Mouse (Mus musculus) heart, adult 18-20 months (tissue): Measurements from ENCODE around the gene Wfdc8. TPM values are rescaled to one million over a fixed set of nuclear protein-coding genes. Genes with fewer than 3 reads are reported as not detected.
"Not testable (repeated sequence)": the region's sequence is repeated elsewhere in the genome, so short reads cannot be mapped to it uniquely, and the experiment has no call there.

Source experiments
- DNase-seq, 2 experiments: peaks; one replicate each; pipeline ENCODE4 v3.0.0; 2021 to 2022; ENCODE audit warnings: mixed read lengths in 1 of 2
- long read RNA-seq, 2 experiments: library from polyadenylated mRNA; stranded (forward); transcript quantifications; one replicate each; pipeline ENCODE4 v2.0.0; 2021
- total RNA-seq, 2 experiments: library from RNA; stranded (reverse); gene quantifications; 2 replicates each; pipeline ENCODE4 v1.2.3; 2021

Wfdc8 gene
- total RNA-seq, result not detected
- long read RNA-seq, experiment 1, result 0 reads
- long read RNA-seq, experiment 2, result 0 reads

GRCm38 (mm10) chr2:164613471-164613870 lies at the start of gene Wfdc8, which contains the start of gene Wfdc6b:
Gene Wfdc8, minus strand, starts transcription at chr2:164613626.
Gene Wfdc6b, plus strand, starts transcription at chr2:164613522.
- DNase-seq, result peak; percentile 54 to 58

- no peak for DNase-seq
Measured at GRCm38 (mm10) chr2:164656483-164656882, 43.1 kb upstream of the Wfdc8 start, which contains the start of gene Wfdc9. Gene Wfdc9, minus strand, starts transcription at chr2:164656583.

- peak; percentile 10 to 38 for DNase-seq
Measured at GRCm38 (mm10) chr2:164655858-164656257, 42.4 kb upstream of the Wfdc8 start, which contains the start of gene Wfdc10. Gene Wfdc10, plus strand, starts transcription at chr2:164656046.

GRCm38 (mm10) chr2:164641881-164642673 lies 28.7 kb upstream of the Wfdc8 start:
- no peak for DNase-seq

DNA sequence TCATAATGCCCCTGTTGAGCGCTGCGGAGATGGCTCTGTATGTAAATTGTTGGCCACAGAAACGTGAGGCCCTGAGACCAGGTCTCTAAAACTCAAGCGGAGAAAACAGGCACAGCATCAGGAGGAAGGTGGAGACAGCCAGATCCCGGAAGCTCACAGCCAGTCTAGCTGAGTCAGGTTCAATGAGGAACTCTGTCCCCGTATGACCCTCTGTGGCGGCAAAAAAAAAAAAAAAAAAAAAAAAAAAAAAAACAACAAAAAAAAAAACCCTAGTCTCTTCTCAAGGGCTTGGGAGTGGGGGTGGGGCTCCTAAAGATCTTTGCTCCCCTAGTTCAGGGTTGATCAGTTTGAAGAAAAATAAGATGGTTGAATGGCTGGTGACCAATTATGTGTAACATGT lies 27.7 kb upstream of the Wfdc8 start:
- peak in 1 of 2 experiments; percentile 14 for DNase-seq

DNA sequence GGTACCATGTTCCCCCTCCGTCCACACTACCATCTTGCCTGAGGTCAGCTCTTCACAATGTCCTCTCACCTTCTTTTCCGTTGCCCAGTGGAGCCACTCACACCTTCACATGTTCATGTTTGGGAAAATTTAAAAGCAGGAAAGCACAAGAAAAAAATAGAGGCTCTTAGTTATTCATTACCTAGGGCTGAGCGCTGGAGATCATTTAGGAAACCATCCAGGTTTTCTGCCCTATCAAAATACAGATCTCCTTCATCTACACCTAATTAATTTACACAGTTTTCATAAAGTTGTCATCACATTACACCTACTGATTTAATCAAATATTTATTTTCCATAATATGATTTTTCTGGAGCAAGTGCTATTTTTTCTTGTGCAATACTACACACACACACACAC lies 25.3 kb upstream of the Wfdc8 start, which contains the start of gene Wfdc16:
Gene Wfdc16 (minus strand): TSS at position 101 of the 400 bp plus-strand sequence.
- DNase-seq, result no peak

GRCm38 (mm10) chr2:164635266-164635665 lies 21.8 kb upstream of the Wfdc8 start:
- DNase-seq, result no peak

GRCm38 (mm10) chr2:164621775-164622174 lies 8.3 kb upstream of the Wfdc8 start:
- DNase-seq, result no peak

DNA sequence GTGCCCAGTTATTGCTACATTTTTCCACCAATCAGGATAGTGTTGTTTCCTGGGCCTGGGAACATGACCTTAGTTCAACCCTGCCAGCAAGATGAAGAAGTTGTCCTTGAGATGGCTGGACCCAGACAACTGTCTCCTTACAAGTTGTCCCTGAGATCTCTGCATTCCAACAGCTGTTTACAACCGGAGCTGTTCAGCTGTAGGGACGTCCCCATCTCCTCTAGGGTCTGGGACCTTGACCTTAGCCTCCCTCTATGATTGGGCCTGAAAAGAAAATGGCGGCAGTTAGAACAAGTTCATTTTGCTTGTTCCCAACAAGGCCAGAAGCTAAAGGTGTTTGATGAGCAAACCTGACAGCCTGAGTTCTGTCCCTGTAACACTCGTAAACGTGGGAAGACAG lies 5.6 kb upstream of the Wfdc8 start:
- DNase-seq, result no peak

GRCm38 (mm10) chr2:164615386-164615785 lies 2.0 kb upstream of the Wfdc8 start:
- no peak for DNase-seq

DNA sequence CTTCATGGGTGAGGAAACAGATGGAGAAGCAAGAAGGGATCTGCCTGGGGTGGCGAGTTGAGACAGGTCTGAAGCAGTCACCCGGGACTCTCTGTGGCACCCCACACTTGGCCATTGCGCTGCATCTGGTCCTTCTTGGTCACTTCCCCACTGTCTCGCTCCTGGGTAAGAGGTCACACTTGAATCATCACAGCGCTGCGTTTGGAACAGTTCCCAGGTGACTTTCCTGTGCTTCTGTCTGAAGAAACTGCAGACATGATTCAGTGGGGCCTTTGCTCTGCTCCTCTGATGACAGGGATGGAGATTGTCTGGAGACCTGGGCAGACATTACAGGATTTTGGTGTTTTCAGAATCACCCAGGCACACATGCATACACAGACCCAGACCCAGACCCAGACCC lies 4.6 kb downstream of the Wfdc8 start:
- DNase-seq, result no peak

GRCm38 (mm10) chr2:164604411-164604810 lies 9.0 kb downstream of the Wfdc8 start:
- DNase-seq, result no peak

DNA sequence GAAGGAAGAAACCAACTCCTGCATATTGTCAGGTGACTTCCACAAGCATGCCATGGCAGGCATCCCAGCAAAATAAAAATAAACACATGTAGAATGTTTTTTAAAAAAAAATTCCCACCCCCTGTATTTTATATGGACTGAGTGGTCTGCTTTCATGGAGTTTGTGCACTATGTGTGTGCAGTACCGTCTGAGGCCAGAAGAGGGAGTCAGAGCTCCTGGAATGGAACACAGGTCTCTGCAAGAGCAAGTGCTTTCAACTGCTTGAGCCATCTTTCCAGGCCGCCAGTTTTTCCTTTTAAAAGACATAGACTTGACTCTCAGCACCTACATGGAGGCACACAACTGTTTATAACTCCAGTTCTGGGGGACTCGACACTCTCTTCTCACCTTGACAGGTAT lies 9.9 kb downstream of the Wfdc8 start:
- no peak for DNase-seq

GRCm38 (mm10) chr2:164600179-164600578 lies 13.2 kb downstream of the Wfdc8 start:
- no peak for DNase-seq

- DNase-seq, result no peak
Measured at GRCm38 (mm10) chr2:164593494-164593893, 19.9 kb downstream of the Wfdc8 start, which contains the start of gene Eppin. Gene Eppin, minus strand, starts transcription at chr2:164593594.

GRCm38 (mm10) chr2:164592014-164592413 lies 21.4 kb downstream of the Wfdc8 start:
- peak; percentile 10 to 29 for DNase-seq

DNA sequence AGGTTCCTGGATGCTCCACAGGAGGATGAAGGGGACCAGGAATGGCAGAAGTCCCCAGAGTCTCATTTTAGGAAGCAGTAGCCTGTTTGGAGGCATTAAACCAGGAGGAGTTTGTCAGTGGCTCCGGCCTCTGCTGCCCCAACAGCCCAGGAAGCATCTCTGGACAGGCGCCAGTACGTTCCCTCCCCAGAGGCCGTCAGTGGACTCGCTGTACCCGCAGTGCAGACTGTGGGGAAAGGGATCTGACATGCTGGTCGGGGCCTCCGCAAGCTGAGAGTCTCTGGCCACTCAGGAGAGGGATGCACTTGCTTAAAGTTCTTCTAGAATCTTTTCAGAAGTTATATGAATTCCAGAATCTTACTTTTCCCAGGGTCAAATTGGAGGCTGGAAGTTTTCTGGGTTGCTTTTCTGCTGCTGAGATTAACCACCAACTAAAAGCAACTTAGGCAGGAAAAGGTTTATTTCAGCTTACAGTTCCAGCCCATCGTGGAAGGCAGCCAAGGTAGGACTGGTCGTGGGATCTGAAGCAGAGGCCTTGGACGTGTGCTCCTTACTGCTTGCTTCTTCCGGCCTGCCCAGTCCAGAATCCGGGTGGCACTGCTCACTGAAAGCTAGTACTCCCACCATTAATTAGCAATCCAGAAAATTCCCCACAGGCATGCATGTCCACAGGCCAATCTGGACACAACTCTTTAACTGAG lies 28.3 kb downstream of the Wfdc8 start, which contains the start of gene Wfdc6a:
Gene Wfdc6a (minus strand): TSS at position 423 of the 701 bp plus-strand sequence.
- peak; percentile 43 to 45 for DNase-seq

DNA sequence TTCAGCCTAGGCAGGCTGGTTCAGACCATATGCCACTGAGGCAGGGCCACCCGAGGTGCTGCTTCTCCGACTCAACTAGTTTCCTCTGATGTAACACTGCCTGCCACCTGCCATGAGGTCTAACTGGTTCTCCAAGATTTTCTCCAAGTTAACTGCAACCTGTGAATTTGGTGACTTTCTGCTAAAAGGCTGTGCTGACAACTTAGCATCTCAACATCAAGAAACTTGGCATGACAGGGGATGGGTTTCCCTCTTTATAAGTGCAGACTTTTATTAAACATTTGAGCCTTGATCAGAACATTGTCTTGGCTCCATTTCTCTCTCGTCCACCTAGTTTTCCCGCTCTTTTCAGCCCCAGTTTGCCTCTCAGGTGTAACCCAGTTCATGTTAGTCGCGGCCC lies 40.1 kb downstream of the Wfdc8 start, which contains the start of gene Spint3:
Gene Spint3 (minus strand): TSS at position 101 of the 400 bp plus-strand sequence.
- not testable (repeated sequence) for DNase-seq

DNA sequence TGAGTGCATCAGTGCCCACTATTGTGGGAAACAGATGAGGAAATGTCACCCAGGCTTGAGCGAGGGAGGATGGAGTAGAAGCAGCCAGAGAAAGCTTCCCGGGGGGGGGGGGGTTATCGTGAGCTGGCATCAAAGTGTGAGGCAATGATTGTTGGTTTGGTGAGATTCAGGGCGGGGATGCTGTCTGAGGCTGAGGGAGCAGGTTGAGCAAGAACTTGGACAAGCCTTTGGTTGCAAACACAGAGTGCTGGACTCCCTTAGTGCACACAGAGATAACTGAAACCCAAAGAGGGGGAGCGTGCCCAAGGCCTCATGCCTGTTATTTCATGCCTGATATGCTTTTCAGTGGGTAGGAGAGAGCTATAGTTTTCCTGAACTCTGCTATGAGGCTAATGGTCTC lies 46.0 kb downstream of the Wfdc8 start:
- peak in 1 of 2 experiments; percentile 8 for DNase-seq

DNA sequence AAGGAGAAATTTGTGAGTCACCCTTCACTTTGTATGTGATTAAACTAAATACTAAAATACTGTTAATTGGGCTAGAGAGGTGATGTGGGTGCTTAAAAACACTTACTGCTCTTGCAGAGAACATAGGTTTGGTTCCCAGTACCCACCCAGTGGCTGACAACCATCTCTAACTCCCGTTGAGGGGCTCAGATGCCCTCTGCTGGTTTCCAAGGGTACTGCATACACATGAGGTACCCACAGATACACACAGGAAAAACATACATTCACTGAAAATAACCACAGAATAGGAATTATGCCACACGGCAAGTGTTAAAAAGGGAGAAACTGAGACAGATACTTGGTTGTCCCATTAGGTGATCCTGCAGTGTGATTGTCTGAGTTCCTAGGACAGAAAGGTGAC lies 46.4 kb downstream of the Wfdc8 start:
- no peak for DNase-seq

DNA sequence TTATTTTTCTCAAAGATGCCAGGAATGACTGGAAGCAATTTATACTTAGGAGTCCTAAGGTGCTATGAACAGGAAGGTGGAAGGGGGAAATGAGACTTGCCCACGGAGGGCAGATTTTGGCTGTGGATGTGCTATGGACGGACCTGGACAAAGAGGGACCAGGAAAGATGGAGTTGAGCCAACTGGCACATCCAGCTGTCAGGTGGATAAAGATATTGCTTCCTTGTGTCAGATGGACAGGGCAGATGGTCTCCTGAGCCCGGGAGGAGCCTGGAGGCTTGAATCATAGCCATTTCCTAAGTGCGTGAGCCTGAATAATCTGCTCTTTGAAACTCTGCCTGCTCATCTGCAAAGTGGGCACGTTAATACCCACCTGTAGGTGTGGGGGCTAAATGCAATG lies 49.1 kb downstream of the Wfdc8 start:
- DNase-seq, result no peak

DNA sequence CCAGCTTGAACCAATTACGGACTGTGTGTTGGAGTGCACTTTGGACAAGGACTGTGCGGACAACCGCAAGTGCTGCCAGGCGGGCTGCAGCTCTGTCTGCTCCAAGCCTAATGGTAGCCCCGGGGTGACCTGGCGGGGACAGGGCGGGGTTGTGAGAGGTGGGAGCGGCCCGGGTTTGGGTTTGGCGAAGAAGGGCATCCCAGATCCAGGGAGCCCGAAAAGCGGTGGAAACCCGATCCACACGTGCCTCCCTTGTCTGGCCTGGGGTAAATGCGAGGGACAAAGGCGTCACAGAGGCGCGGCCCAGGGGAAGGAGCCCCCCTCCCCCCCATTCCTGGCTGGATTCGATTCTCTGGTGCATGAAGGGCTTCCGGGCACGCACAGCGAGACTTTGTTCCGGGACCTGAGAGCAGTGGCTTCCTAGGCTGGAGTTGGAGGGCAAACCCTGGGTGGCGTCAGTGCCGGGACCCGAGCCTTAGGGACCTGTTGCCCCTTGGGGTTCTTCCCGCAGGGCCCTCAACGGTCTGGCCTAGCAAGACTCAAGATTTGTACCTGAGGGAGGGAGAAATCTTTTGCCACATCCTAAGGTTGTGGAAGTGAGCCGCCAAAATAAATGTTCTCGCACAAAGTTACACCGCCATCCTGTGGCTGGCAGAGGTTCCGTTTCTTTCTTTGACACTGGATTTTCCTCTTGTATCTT lies 49.9 kb downstream of the Wfdc8 start:
- DNase-seq, result peak in 1 of 2 experiments; percentile 25
